Mouse (Mus musculus) stomach, embryonic 14.5 days (tissue): Measurements from ENCODE around the gene Rftn1. TPM values are rescaled to one million over a fixed set of nuclear protein-coding genes. Genes with fewer than 3 reads are reported as not detected.

Experiments
- ATAC-seq: fragments of 200-750 bp; cut with Nextera tagmentation; 2 replicates; pipeline ENCODE4 v1.8.0; 2017; ENCODE audit warnings: low read depth, moderate TSS enrichment; ENCODE audit not compliant: insufficient number of reproducible peaks, insufficient read depth, low FRiP score
- H3K27ac ChIP-seq: fragments of 300-500 bp; sonication (generic); 2 replicates; pipeline ENCODE4 v1.5.1; 2014; ENCODE audit warnings: mild to moderate bottlenecking, low read length, moderate library complexity, mixed read lengths
- H3K27me3 ChIP-seq: fragments of 300-500 bp; sonication (generic); 2 replicates; pipeline ENCODE4 v1.6.1; 2014; ENCODE audit warnings: low read length, control low read depth, mixed read lengths; ENCODE audit not compliant: control insufficient read depth, insufficient read depth
- H3K36me3 ChIP-seq: fragments of 300-500 bp; sonication (generic); 2 replicates; pipeline ENCODE4 v1.6.1; 2014; ENCODE audit warnings: mild to moderate bottlenecking, control low read depth, low read length, moderate library complexity, mixed read lengths; ENCODE audit not compliant: control insufficient read depth, insufficient read depth
- H3K4me1 ChIP-seq: fragments of 300-500 bp; sonication (generic); 2 replicates; pipeline ENCODE4 v1.6.1; 2014; ENCODE audit warnings: low read length, control low read depth, mixed read lengths; ENCODE audit not compliant: control insufficient read depth, insufficient read depth
- H3K4me2 ChIP-seq: fragments of 300-500 bp; sonication (generic); replicated peaks from 2 replicates; pipeline ENCODE4 v1.6.1; 2014; ENCODE audit warnings: low read depth, low read length, control low read depth
- H3K4me3 ChIP-seq: fragments of 300-500 bp; sonication (generic); 2 replicates; pipeline ENCODE4 v1.5.1; 2014; ENCODE audit warnings: low read depth, low read length, control low read depth
- H3K9ac ChIP-seq: fragments of 300-500 bp; sonication (generic); replicated peaks from 2 replicates; pipeline ENCODE4 v1.6.1; 2014; ENCODE audit warnings: low read depth, mild to moderate bottlenecking, control low read depth, low read length, moderate library complexity, mixed read lengths
- H3K9me3 ChIP-seq: fragments of 300-500 bp; sonication (generic); 2 replicates; pipeline ENCODE4 v1.6.1; 2016; ENCODE audit warnings: low read depth, low read length, control low read depth; ENCODE audit not compliant: control insufficient read depth
- WGBS: fragments of 180-500 bp; shearing (Covaris S2); extraction: QIAGEN DNeasy Blood & Tissue Kit; methylation state at CpG from one replicate; pipeline ENCODE4 v1.1.7; 2014; 5-methylcytosine and 5-hydroxymethylcytosine counted together
- polyA plus RNA-seq: library from polyadenylated mRNA; unstranded; fragments of >200 nt; fragmentation: Nextera tagmentation; extraction: Ambion mirVana; gene quantifications from 2 replicates; pipeline ENCODE4 v1.2.1, GENCODE M21; 2014

Gene Rftn1
- polyA plus RNA-seq, 1 experiment from 2014 or later, result 9.3 TPM

DNA sequence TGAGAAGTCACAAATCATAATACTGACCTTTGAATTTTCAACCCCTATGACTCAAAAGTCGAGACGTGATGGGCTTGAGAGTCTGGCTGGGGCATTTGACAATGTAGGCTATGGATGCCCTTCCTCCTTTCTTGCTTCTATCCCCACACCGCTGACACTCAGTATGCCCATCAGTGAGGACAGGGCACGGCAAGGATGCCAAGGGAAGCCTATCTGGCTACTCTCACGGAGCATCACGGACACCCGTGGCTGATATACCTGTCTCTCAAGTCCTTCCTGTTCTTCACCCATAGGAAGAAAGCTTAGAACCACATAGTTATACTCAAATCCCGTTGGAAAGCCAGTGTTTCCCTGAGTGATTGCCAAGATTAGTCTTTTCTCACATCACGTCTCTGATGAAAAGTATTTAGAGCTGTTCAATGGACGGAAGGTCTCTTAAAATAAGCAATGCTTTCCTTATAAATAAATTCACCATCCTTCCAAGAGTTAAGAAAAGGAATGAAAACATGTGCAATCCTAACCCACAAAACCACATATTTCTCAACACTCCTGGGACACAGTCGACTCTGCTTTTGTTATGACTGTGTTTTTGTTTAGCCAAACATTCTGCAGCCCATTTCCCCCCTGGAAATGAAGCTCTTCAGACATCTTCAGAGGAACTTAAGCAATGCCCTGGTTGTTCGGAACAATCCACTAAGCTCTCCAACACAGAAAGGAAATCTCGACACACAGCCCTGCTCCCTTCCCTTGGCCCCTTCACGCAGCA lies 79.6 kb downstream of the Rftn1 start:
- 69% methylated on average over 14 of the region's 14 CpGs for WGBS
- no peak overlapping the region for H3K27ac ChIP-seq
- H3K36me3 ChIP-seq, result no peaks in the 10 kb centered on the region
- no peak overlapping the region for H3K4me3 ChIP-seq
- no peak for ATAC-seq
- no peak overlapping the region for H3K9ac ChIP-seq
- H3K4me2 ChIP-seq, result no peak overlapping the region
- H3K9me3 ChIP-seq, result no peaks in the 10 kb centered on the region
- no peaks in the 10 kb centered on the region for H3K27me3 ChIP-seq
- no peaks in the 10 kb centered on the region for H3K4me1 ChIP-seq

DNA sequence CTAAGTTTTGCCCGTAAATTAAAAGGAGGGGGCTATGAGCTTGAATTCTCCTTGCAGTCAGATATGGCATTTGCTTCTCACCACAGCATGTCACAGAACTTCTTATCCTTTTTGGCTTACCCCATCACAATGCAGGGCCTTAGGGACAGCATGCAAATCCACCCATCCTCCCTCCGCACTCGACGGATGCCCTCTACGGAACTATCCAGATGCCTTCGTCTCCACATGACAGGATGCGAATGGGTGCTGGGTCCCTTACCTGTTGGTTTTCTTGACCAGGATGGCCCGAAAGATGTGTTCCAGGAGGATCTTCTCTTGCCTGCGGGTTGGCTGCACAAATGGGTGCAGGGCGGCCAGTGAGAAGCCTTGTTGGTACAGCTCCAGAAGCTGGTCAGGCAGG lies 83.7 kb downstream of the Rftn1 start:
- Histone ChIP-seq H3K9ac (no peak overlapping the region), H3K27me3 (no peaks in the 10 kb centered on the region), H3K4me2 (no peak overlapping the region), H3K9me3 (no peaks in the 10 kb centered on the region), H3K4me3 (no peak overlapping the region), H3K36me3 (no peaks in the 10 kb centered on the region), H3K4me1 (no peaks in the 10 kb centered on the region), H3K27ac (no peak overlapping the region)
- WGBS, result 93% methylated on average over 10 of the region's 10 CpGs
- no peak for ATAC-seq

- Histone ChIP-seq H3K27me3 (no peaks in the 10 kb centered on the region), H3K27ac (no peak overlapping the region), H3K36me3 (no peaks in the 10 kb centered on the region), H3K4me1 (no peaks in the 10 kb centered on the region), H3K9ac (no peak overlapping the region), H3K4me2 (no peak overlapping the region), H3K9me3 (no peaks in the 10 kb centered on the region), H3K4me3 (no peak overlapping the region)
- no peak for ATAC-seq
- 72% methylated on average over 3 of the region's 3 CpGs for WGBS
These were observed 86.3 kb downstream of the Rftn1 start for GRCm38 (mm10) chr17:50104131-50104530.

DNA sequence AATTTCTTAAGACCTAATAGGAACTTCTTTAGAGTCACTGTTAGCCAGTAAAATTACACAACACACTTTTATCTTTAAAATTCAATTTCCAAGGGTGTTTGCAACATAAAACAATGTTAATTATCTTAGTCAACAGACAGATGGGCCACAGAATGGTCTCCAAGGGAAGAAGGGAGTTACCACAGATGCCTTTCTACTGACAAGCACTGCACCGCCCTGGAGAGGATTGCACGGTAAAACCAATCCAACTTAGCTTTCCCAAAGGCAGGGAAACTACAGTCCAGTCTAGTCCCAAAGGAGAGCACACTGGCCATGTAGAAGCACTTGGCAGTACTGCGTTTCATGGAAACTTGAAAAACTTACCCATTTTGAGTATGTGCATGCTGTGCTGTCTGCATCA lies 89.1 kb downstream of the Rftn1 start:
- no peaks in the 10 kb centered on the region for H3K36me3 ChIP-seq
- H3K9me3 ChIP-seq, result no peaks in the 10 kb centered on the region
- H3K27me3 ChIP-seq, result no peaks in the 10 kb centered on the region
- ATAC-seq, result no peak
- H3K4me2 ChIP-seq, result no peak overlapping the region
- WGBS, result 97% methylated on average over 3 of the region's 3 CpGs
- H3K4me3 ChIP-seq, result no peak overlapping the region
- H3K4me1 ChIP-seq, result no peaks in the 10 kb centered on the region
- no peak overlapping the region for H3K27ac ChIP-seq
- H3K9ac ChIP-seq, result no peak overlapping the region

GRCm38 (mm10) chr17:50100070-50100469 lies 90.4 kb downstream of the Rftn1 start:
- no peak overlapping the region for H3K4me2 ChIP-seq
- no peak overlapping the region for H3K27ac ChIP-seq
- no peak overlapping the region for H3K4me3 ChIP-seq
- H3K9me3 ChIP-seq, result no peaks in the 10 kb centered on the region
- no peaks in the 10 kb centered on the region for H3K36me3 ChIP-seq
- H3K27me3 ChIP-seq, result no peaks in the 10 kb centered on the region
- no peaks in the 10 kb centered on the region for H3K4me1 ChIP-seq
- 72% methylated on average over 12 of the region's 12 CpGs for WGBS
- no peak for ATAC-seq
- no peak overlapping the region for H3K9ac ChIP-seq

- no peak overlapping the region for H3K4me2 ChIP-seq
- no peak overlapping the region for H3K9ac ChIP-seq
- no peaks in the 10 kb centered on the region for H3K36me3 ChIP-seq
- no peak overlapping the region for H3K4me3 ChIP-seq
- H3K27ac ChIP-seq, result no peak overlapping the region
- H3K9me3 ChIP-seq, result no peaks in the 10 kb centered on the region
- WGBS, result 68% methylated on average over 8 of the region's 8 CpGs
- ATAC-seq, result no peak
- H3K4me1 ChIP-seq, result no peaks in the 10 kb centered on the region
- H3K27me3 ChIP-seq, result no peaks in the 10 kb centered on the region
These were observed 91.1 kb downstream of the Rftn1 start for GRCm38 (mm10) chr17:50099378-50099777.

DNA sequence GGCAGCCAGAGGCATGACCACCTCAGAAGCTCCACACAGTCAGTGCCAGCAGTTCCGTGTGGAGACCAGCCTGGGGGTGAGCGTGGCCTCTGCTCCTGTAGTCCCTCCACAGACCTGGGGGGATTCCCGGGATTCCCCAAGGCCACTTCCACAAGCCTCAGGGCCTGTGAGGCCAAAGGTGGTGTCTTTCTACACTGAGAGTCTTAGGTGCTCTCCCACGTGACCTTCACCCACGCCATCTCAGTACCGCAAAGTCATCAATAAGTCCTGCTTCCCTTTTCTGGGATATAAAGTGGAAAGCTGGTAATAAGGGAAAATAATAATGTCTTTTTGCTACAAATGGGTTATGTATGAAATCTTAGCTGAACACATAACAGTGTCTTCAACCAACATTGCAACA lies 92.2 kb downstream of the Rftn1 start:
- Histone ChIP-seq H3K4me3 (no peak overlapping the region), H3K4me1 (no peaks in the 10 kb centered on the region), H3K4me2 (no peak overlapping the region), H3K36me3 (no peaks in the 10 kb centered on the region), H3K27ac (no peak overlapping the region), H3K27me3 (no peaks in the 10 kb centered on the region), H3K9me3 (no peaks in the 10 kb centered on the region), H3K9ac (no peak overlapping the region)
- ATAC-seq, result no peak
- WGBS, result 79% methylated on average over 6 of the region's 6 CpGs

- Histone ChIP-seq H3K27me3 (no peaks in the 10 kb centered on the region), H3K4me2 (no peak overlapping the region), H3K4me1 (no peaks in the 10 kb centered on the region), H3K9ac (no peak overlapping the region), H3K36me3 (no peaks in the 10 kb centered on the region), H3K9me3 (no peaks in the 10 kb centered on the region), H3K27ac (no peak overlapping the region), H3K4me3 (no peak overlapping the region)
- ATAC-seq, result no peak
- 89% methylated on average over 5 of the region's 5 CpGs for WGBS
These were observed 92.6 kb downstream of the Rftn1 start for GRCm38 (mm10) chr17:50097831-50098230.

GRCm38 (mm10) chr17:50096305-50096704 lies 94.2 kb downstream of the Rftn1 start:
- H3K27me3 ChIP-seq, result no peaks in the 10 kb centered on the region
- no peak for ATAC-seq
- no peak overlapping the region for H3K4me3 ChIP-seq
- no peaks in the 10 kb centered on the region for H3K36me3 ChIP-seq
- no peak overlapping the region for H3K4me2 ChIP-seq
- H3K9me3 ChIP-seq, result no peaks in the 10 kb centered on the region
- H3K4me1 ChIP-seq, result no peaks in the 10 kb centered on the region
- H3K9ac ChIP-seq, result no peak overlapping the region
- H3K27ac ChIP-seq, result no peak overlapping the region
- WGBS, result 90% methylated on average over 4 of the region's 4 CpGs
